Mouse (Mus musculus) small intestine, adult 2 months (tissue): ENCODE results near the gene Ankrd11. TPM values are rescaled to one million over a fixed set of nuclear protein-coding genes. Genes with fewer than 3 reads are reported as not detected.
"Not testable (repeated sequence)": the region's sequence is repeated elsewhere in the genome, so short reads cannot be mapped to it uniquely, and the experiment has no call there.

ENCODE experiments used
- H3K27ac ChIP-seq: fragments of 200-500 bp; 2 replicates; pipeline ENCODE4 v1.5.1; 2012; ENCODE audit warnings: low read depth, low read length, control low read depth, inconsistent platforms; ENCODE audit not compliant: insufficient read depth
- H3K27me3 ChIP-seq: fragments of 200-500 bp; 2 replicates; pipeline ENCODE4 v1.6.1; 2012; ENCODE audit warnings: mild to moderate bottlenecking, moderate library complexity, low read length, inconsistent platforms; ENCODE audit not compliant: control insufficient read depth, insufficient read depth
- H3K36me3 ChIP-seq: fragments of 200-500 bp; 2 replicates; pipeline ENCODE4 v1.6.1; 2012; ENCODE audit warnings: mild to moderate bottlenecking, low read length, control low read depth, inconsistent platforms; ENCODE audit not compliant: control insufficient read depth, insufficient read depth
- H3K4me1 ChIP-seq: fragments of 200-500 bp; 2 replicates; pipeline ENCODE4 v1.6.1; 2012; ENCODE audit warnings: low read length, inconsistent platforms, mixed read lengths; ENCODE audit not compliant: control insufficient read depth, insufficient read depth, insufficient read length
- H3K4me3 ChIP-seq: fragments of 200-500 bp; 2 replicates; pipeline ENCODE4 v1.5.1; 2012; ENCODE audit warnings: low read depth, mild to moderate bottlenecking, control low read depth, inconsistent platforms, low read length, moderate library complexity
- CTCF ChIP-seq: fragments of 200-500 bp; IDR thresholded peaks from 2 replicates; pipeline ENCODE4 v1.5.1; 2012; ENCODE audit warnings: low read depth, mild to moderate bottlenecking, control low read depth, inconsistent platforms, low read length, moderate library complexity, mixed read lengths; ENCODE audit not compliant: insufficient replicate concordance, insufficient read length; ENCODE audit errors: extremely low read depth
- POLR2A ChIP-seq: fragments of 200-500 bp; IDR thresholded peaks from 2 replicates; pipeline ENCODE4 v1.6.1; 2012; ENCODE audit warnings: low read depth, mild to moderate bottlenecking, control low read depth, inconsistent platforms, low read length, moderate library complexity
- WGBS: fragments of 180-500 bp; shearing (Covaris S2); methylation state at CpG from one replicate; pipeline ENCODE4 v1.1.7; 2018; 5-methylcytosine and 5-hydroxymethylcytosine counted together
- polyA plus RNA-seq: library from polyadenylated mRNA; depleted of rRNA; stranded (reverse); fragments of >200 nt; gene quantifications from 2 replicates; pipeline ENCODE4 v1.2.3, GENCODE M21; 2012

Gene Ankrd11
- polyA plus RNA-seq, 1 experiment, result 79.9 TPM

- peaks cover 3% of the 10 kb centered on the region; the same call in 1 of the 2 replicates for H3K36me3 ChIP-seq
- no peak overlapping the region for H3K4me3 ChIP-seq
- no peaks in the 10 kb centered on the region for H3K27me3 ChIP-seq
- peaks cover 40% of the 10 kb centered on the region for H3K4me1 ChIP-seq
- H3K27ac ChIP-seq, result peak overlapping the region; percentile 94
- TF ChIP-seq CTCF, result no peak
- TF ChIP-seq POLR2A, result no peak
- 31% methylated on average over 4 of the region's 4 CpGs for WGBS
Measured at GRCm38 (mm10) chr8:123046706-123047105, 4.6 kb upstream of the Ankrd11 start.

- not testable (repeated sequence) for H3K27ac ChIP-seq, H3K27me3 ChIP-seq, H3K36me3 ChIP-seq, H3K4me3 ChIP-seq
- peaks cover 35% of the 10 kb centered on the region for H3K4me1 ChIP-seq
- WGBS, result 90% methylated on average over 23 of the region's 23 CpGs
Measured at GRCm38 (mm10) chr8:123044743-123045425, 2.8 kb upstream of the Ankrd11 start.

GRCm38 (mm10) chr8:123043941-123044340 lies 1.9 kb upstream of the Ankrd11 start:
- WGBS, result 47% methylated on average over 3 of the region's 3 CpGs
- no peaks in the 10 kb centered on the region for H3K27me3 ChIP-seq
- H3K36me3 ChIP-seq, result peaks cover 3% of the 10 kb centered on the region; the same call in 1 of the 2 replicates
- H3K4me1 ChIP-seq, result peaks cover 35% of the 10 kb centered on the region
- TF ChIP-seq POLR2A, result no peak
- no peak for TF ChIP-seq CTCF
- no peak overlapping the region for H3K4me3 ChIP-seq
- peak overlapping the region; percentile 20; the same call in 1 of the 2 replicates for H3K27ac ChIP-seq

- Histone ChIP-seq H3K27ac (peak overlapping the region; percentile 98), H3K27me3 (no peaks in the 10 kb centered on the region), H3K36me3 (peaks cover 3% of the 10 kb centered on the region; the same call in 1 of the 2 replicates), H3K4me1 (peaks cover 28% of the 10 kb centered on the region), H3K4me3 (peak overlapping the region; percentile 72)
- TF ChIP-seq POLR2A (no peak), CTCF (no peak)
- WGBS, result 2% methylated on average over 22 of the region's 22 CpGs
Measured at GRCm38 (mm10) chr8:123042974-123043625, 1.0 kb upstream of the Ankrd11 start.

GRCm38 (mm10) chr8:123041774-123042105 lies 337 bp downstream of the Ankrd11 start:
- under 1% methylated on average over 60 of the region's 60 CpGs for WGBS
- no peaks in the 10 kb centered on the region for H3K27me3 ChIP-seq
- H3K36me3 ChIP-seq, result peaks cover 3% of the 10 kb centered on the region; the same call in 1 of the 2 replicates
- no peak for TF ChIP-seq POLR2A
- no peak for TF ChIP-seq CTCF
- H3K4me3 ChIP-seq, result peak overlapping the region; percentile 99
- H3K27ac ChIP-seq, result peak overlapping the region; percentile 81
- peaks cover 24% of the 10 kb centered on the region for H3K4me1 ChIP-seq

GRCm38 (mm10) chr8:123041008-123041773 lies 886 bp downstream of the Ankrd11 start:
- Histone ChIP-seq H3K4me1 (peaks cover 27% of the 10 kb centered on the region), H3K4me3 (peak overlapping the region; percentile 99), H3K36me3 (peaks cover 3% of the 10 kb centered on the region; the same call in 1 of the 2 replicates), H3K27ac (peak overlapping the region; percentile 81), H3K27me3 (no peaks in the 10 kb centered on the region)
- under 1% methylated on average over 70 of the region's 71 CpGs for WGBS
- TF ChIP-seq CTCF (no peak), POLR2A (peak; percentile 46; the same call in 1 of the 2 replicates)
